Mouse (Mus musculus) lung, adult 2 months (tissue): Measurements from ENCODE around the gene Gtf3c1.

Experiments
- CTCF ChIP-seq: fragments of 200-500 bp; IDR thresholded peaks from 2 replicates; pipeline ENCODE4 v1.5.1; 2011; ENCODE audit warnings: mild to moderate bottlenecking, low read length, control low read depth; ENCODE audit not compliant: insufficient read depth
- POLR2A ChIP-seq: fragments of 200-500 bp; IDR thresholded peaks from 2 replicates; pipeline ENCODE4 v1.6.1; 2011; ENCODE audit warnings: low read depth, mild to moderate bottlenecking, control low read depth, low read length, borderline replicate concordance; ENCODE audit errors: extremely low read depth

DNA sequence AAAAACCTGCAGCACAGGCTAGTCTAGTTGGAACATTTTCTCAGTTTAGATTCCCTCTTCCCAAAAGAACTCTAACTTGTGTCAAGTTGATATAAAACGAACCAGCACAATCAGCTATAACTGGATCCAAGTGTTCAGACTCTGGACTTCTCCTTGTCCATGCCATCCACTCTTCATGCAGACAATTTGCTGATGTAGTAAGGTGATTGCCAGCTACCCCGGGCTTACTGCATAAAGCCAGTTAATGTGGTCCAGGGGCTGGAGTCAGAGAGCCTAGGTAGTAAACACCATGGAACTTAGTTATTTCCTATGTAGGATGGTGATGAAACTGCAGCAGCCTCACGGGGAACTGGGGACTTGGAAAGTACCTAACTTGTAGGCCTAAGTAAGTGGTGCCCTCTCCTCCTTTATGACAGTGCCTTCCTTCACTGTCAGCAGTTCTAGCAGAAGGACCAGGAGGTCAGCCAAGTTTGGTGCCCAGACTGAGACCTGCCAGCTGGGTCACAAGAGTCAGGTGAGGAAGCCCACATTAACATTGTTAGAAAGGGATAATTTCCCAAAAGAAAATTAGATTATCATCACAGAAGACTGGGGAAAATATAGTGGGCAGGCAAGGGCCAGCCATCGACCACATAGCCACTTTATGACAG, 28.9 kb upstream of the Gtf3c1 start:
- TF ChIP-seq CTCF (no peak), POLR2A (no peak)
